Mouse (Mus musculus) B cell, adult (primary cell): ENCODE results near the gene Sptssa. TPM values are rescaled to one million over a fixed set of nuclear protein-coding genes. Genes with fewer than 3 reads are reported as not detected.

Experiments
- total RNA-seq: library from RNA; stranded (reverse); gene quantifications from 4 replicates; pipeline ENCODE4 v1.2.4, GENCODE M21; 2023; ENCODE audit not compliant: inconsistent age

The Sptssa gene
- 28.2 to 36.8 TPM (median 31.4 TPM) in 4 replicates for total RNA-seq

DNA sequence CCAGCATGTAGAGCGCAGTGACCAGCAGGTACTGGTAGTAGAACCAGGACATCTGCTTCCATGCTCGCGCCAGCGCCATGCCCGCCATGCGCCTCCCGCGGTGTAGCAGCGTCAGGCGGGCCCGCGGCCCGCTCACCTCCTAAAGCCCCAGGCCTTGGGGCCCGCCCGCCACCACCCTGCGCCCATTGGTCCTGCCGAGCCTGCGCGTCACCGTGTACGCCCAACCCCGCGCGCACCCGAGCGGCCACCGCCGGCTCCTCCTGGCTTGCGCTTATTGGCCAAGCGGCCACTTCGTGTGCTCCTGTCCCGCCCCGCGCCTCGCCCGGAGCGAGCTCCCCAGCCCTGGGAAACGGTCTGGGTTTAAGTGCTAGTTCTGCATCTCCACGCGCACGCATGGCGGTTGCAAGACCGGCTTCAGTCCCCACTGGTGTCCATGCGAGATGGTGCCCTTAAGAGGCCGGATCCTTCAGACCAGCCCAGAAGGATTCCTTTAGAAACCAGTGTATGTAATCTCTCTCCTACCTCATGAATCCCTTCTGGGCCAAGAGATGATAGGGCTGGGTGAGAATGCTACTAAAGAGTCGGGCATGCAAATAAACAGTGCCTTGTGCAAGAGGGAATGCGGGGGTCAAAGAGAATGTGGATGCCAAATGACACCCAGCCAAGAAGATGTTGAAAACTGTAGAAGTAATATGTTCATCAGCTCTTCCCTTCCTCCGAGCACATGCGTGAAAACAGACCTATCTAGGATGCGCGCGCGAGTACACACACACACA lies at the start of gene Sptssa:
TSS of gene Sptssa (minus strand) at position 178 of the 776 bp plus-strand sequence.

GRCm38 (mm10) chr12:54695511-54696241 lies 39.3 kb upstream of the Sptssa start, which contains the start of gene Eapp:
TSS of gene Eapp (minus strand) at chr12:54695897.

Other genes starting within 250 kb of the Sptssa start
- gene Eapp, start 39.3 kb upstream of the Sptssa start, total RNA-seq: 37.6 to 46.9 TPM (median 40.1 TPM) in 4 replicates
- gene Snx6, start 139.1 kb upstream of the Sptssa start, total RNA-seq: 55.3 to 66.9 TPM (median 62.1 TPM) in 4 replicates
- gene Cfl2, start 206.3 kb upstream of the Sptssa start, total RNA-seq: 37.4 to 47.9 TPM (median 41.3 TPM) in 4 replicates